Mouse (Mus musculus) gastrocnemius, postnatal 25 days (tissue): Measurements from ENCODE around the gene Dnajb12. TPM values are rescaled to one million over a fixed set of nuclear protein-coding genes. Genes with fewer than 3 reads are reported as not detected.

Experiments used
- DNase-seq: peaks from one replicate; pipeline ENCODE4 v3.0.0; 2022
- total RNA-seq, 2 experiments: library from RNA; stranded (reverse); gene quantifications; 1 replicate in 1 of 2; 2 replicates in 1 of 2; pipeline ENCODE4 v1.2.3; 2021

Gene Dnajb12
- total RNA-seq, 2 experiments from 2014 or later = 49.4 to 49.8 TPM

DNA sequence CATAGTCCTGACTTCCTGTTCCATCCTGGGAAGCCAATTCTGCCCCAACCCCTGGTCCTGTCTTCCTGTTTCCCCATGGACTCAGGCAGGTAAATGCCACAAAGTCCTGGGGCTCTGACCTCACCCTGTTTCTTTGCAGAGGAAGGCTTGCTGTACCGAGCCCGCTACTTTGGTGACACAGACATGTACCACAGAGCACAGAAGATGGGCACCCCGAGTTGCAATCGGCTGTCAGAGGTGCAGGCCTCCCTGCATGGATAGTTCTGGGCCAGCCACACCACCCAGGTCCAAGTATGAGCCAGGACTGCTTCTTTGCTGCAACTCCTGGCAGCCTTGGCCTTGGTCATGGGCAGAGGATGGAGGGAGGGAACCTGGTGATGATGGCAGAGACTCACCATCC is 16.9 kb downstream of the Dnajb12 start:
- DNase-seq = no peak

DNA sequence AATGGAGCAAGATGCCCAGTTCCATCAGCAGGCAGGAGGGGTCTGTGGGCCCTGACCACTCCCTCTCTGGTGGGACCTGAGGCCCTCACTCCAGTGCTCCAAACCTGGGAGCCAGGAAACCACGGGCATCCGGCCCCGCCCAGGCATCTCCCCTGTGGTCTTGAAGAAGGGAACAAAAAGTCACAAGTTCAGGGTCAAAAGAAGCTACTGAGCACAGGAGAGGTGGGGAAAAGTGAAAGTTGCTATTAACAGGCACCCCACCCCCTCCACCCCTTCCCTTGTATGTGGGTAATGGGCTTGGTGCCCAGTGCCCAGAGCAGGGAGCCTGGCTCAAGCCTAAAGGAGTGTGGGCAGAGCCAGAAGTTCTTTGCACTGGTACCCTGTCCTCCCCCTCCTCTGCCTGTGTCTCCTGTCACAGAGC is 17.6 kb downstream of the Dnajb12 start:
- no peak for DNase-seq

DNA sequence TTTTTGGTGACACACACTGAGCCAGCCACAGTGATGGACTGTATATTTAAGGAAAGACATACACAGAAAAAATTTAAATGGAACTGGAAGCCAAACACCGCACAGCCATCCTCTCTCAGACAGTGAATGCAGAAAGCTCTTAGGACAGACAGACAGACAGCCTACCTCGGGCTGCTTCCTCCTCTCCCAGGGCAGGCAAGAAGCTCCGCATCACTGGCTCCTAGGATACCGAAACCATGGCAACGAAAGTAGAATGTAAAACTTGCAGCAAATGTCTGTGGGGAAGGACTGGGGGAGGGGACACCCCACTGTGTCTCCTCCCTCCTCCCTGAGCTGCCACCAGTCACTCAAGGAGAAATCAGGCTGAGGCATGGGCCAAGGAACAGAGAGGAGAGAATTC is 18.2 kb downstream of the Dnajb12 start:
- no peak for DNase-seq

DNA sequence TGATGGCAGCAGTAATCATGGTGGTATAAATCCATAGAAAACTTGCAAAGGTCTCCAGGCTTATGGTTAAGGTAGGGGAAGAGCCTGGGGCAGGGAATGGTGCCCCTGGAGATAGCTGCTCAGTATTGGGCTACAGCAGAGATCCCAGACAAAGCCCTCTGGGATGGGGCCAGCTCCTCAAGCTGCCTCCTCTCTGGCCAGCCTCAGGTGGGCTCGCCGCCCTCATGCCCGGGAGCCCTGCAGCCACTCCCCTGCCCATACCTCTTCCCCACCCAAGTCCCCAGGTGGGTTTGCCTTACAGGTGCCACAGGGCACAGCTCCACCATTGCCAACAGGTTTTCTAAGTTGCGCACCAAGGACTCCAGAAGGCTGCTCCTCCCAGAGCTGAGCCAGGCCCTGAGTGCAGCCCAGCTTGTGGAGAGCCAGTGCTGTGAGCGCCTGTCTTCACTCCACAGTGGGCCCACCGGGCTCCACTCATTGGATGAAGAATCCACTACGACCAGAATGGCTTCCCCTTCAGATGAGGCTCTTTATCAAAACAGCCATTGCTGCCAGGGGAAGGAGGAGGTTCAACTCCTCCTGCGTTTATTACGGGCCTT is 18.9 kb downstream of the Dnajb12 start:
- no peak for DNase-seq

DNA sequence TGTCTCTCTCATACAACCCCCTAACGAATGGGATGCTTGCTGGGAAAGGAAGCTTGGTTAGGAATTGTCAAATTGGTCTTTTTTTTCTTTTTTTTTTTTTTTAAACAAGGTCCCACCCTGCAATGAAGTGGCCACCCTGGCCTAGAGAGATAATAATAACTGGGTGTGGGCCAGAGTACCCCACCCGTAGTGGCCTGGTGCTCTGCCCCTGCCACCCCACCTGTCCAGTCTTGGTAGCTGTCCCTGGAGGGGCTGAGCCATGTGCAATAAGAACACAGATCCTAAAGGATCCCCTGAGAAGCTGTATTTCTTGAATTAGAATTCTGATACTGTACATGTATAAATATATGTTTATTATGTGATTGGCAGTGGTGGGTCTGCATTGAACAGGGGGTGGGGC is 19.6 kb downstream of the Dnajb12 start:
- DNase-seq = no peak

DNA sequence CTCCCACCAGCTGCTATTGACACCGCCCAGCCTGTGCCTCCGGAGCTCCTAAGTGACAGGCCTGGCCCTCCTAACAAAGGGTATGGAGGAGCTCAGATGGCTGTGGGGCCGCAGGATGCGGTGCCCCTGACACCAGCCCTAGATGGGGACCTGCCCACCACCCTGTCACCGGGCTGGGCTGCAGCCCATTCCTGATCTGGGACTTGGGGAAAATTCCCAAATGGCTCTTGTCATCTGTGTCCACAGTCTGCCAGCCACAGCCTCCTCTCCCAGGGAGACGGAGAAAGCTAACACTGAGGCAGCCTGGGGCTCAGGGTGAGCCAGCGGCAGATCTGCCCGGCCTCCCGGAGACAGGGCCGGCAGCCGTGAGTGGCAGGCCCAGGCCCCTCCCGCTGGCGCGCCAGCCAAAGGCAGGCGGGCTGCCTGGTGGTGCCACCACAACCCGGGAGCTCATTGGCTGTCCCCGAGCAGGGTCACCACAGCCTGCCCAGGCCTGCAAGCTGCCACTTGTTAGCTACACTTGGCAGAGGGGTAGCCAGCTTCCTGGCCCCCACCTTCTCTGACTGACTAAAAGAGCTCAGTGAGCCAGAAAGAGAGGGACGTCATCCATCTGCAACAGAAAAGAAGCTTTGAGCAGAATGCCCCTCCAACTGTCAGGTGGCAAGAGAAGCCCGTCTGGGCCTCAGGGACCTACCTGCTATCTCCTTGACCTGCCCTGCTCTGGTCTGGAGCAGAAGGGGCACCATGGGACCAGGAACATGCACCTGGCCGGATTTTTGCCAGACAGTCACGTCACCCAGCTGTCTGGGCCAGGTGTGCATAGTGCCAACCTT is 20.2 kb downstream of the Dnajb12 start:
- DNase-seq = peak; percentile 93

DNA sequence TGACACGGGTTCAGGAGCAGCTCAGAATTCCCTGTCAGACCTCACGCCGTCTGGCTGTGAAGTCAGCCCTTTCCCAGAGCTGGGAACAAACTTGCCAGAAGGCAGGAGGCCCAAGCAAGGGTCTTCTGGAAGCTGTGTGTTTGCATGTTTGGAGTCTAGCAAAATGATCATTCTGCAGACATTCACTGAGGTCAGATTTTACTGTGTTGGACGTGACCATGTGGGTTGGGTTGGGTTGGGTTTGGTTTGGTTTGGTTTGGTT is 20.7 kb downstream of the Dnajb12 start:
- DNase-seq = no peak

DNA sequence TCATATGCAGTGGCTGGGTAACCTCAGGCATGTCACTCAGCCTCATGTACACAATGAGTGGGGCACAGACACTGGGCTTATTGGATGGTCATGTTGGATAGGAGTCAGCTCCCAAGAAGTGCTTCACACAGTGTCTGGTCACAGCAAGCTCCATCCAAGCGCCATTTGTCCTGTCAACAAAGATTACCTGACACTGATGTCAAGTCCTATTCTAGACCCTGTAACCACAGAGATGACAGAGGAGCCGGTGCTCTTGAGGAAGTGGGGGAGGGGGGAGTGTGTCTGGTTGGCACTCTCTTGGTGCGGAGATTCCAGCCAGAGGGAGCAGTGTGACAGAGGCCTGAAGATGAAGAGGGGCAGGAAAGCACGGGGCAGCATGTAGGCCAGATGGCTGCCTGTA is 21.6 kb downstream of the Dnajb12 start:
- DNase-seq = no peak

DNA sequence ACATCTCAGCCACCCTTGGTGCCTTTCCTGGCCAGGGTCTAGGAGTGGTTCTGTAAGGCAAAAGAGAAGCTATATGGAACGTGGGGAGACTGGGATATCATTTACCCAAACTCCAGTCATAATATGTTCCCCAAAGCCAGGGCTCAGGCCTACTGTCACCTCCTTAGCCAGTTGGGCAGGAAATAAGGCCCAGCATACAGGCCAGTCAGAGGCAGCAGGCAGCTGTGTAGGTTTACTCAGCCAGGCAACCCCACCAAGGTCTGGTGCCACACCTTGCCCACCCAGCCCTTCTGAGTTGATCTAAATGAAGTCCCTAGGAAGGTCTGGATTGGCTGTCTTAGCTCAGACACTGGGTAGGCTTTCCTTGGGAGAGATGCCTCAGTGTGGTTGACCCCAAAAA is 22.1 kb downstream of the Dnajb12 start:
- no peak for DNase-seq

DNA sequence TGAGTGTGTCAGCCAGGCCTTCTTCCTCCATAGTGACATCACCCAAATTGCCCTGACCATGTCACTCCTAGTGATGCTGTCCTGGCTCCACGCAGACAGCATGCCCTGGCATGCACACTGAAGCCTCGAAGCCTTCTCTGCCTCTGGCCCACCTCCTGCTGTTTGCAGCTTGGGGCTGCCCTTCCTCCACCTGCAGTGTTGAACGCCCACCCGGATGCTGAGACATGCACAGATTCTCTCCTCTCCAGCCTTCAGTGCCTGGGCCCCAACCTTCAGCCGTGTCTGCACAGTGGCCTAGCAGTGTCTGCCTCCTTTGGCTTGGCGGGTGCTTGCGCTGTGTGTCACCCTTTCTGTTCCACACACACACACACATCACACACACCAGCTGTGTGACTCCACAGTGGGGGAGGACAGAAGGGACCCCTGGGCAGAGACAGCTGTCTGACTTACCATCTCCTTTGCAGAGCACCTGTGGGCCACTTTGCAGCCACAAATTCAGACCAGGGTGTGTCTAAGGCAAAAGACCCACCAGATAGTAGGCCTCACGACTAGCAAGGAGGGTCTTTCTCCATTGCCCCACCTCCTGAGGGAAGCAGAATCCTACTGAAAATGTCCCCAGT is 22.7 kb downstream of the Dnajb12 start:
- no peak for DNase-seq

DNA sequence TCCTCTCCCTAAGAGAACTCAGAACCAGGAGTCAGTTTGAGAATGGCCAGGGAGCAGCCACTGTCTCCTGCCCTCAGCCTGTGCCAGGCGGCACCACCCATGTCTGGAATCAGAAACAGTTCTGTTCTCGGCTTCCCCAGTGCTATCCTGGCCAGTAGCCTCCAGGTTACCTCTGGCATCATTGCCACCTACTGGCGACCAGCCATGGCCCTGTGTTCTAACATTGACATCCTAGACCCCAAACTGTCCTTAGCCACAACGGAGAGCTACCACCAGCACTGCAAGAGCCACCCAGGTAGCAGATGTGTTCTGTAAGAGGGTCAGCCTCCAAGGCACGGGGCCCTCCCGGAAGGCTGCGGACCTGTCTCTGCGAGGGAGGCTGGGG is 23.2 kb downstream of the Dnajb12 start:
- DNase-seq = no peak

DNA sequence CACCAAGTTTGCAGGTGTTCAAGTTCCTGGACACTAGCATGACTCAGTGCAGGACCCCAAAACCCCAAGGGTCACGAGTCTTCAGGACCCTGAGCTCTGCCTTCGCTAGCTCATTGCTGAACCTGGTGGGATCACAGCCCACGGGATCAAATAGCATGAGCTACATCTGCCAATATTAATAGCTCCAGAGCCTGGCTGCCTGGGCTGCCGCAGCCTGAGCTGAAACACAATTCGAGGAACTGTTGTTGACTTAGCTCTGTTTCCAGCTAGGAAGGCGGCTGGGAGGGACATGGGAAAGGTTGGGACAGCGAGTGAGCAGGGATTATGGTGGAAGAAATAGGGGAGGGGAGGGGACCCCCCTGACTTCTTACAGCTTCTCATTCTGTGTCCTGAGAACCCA is 23.8 kb downstream of the Dnajb12 start:
- no peak for DNase-seq

DNA sequence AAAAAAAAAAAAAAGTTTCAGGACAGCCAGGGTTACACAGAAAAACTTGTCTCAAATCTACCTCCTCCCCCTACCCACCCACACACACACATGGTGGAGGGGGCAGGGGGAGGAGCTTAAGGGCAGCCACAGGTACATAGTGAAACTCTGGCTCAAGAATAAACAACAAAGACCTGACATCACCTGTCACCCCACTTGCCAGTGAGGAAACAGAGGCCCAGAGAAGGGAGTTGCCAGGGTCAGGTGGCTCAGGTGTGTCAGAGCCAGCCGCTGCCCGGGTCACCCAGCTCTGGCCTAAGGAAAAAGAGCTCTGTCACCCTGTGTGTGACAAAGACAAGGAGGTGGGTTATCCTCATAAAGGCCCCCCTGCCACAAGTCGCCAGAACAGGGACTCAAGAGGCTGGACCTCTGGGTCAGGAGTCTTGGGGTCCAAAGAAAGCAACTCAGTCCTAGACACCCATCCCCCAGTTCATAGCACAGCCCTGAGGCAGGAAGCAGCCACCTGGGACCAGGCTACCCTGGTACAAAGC is 27.8 kb downstream of the Dnajb12 start:
- DNase-seq = peak; percentile 8

DNA sequence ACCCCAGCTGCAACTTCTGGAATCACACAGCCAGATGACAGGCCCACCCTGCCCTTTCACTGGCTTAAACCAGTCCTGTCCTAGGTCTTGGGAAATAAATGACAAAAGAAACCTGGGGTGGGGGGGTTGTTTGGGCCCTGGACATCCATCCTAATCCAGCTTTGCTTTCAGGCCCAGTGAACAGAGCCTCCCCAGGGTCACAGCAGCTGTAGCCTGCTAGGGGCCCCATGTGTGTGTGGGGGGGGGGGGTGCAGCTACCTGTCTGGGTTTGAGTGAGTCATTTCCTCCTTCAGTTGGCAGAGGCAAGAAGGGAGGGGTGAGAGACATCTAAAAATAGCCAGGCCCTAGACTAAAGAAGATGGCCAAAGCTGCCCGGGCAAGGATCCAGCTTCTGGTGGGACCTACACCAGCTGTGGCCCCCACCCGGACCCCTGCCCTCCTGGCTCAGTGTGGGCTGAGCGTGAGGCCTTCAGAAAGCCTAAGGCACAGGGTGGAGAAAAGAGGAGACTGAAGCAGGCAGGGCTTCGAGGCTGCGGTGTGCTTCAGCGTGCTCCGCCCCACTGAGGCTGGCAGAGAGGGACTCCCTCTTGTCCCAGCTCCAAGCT is 28.4 kb downstream of the Dnajb12 start:
- peak; percentile 20 for DNase-seq

DNA sequence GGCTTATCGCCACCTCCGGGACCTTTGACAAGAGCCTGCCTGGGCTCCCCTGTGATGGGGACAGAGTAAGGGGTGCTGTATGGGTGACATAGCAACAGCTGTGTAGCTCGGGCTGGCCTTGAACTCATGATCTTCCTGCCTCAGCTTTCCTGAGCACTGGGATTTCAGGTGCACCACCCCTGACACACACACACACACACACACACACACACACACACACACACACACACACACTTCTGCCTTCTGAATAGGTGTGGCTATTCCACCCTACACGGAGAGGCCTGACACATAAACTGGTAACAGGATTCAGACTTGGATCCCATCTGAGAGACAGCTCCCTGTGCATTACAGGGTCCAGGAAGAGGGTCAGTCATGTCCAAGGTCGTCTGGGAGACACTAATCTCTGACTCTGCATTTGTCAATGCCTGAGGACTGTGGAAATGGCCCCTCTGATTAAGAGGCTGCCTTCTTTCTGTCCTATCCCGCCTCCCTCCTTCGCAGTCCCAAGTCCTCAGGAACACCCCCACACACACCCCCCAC is 29.5 kb downstream of the Dnajb12 start:
- peak; percentile 5 for DNase-seq

DNA sequence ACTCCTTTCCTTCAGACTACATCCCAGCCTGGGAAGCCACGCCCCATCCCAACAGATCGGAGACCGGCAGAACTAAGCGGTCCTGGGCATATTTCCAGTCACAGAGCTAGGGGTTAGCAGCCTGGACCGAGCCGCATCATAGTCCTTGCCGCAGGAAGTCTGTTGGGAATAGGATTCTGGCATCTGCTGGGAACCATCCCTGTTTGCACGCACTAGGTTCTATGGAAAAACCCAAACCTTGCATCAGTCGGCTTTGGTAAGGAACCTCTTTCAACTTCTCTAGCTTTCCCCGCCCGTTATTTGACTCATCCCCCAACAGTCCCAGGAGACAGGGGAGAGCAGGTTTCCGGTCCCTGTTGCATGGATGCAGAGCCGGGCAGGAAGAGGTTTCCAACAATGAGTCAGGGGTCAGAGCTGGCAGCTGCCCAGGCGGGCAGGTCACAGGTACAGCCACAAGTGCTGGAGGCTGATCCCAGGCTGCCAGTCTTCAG is 30.0 kb downstream of the Dnajb12 start:
- peak; percentile 65 for DNase-seq

DNA sequence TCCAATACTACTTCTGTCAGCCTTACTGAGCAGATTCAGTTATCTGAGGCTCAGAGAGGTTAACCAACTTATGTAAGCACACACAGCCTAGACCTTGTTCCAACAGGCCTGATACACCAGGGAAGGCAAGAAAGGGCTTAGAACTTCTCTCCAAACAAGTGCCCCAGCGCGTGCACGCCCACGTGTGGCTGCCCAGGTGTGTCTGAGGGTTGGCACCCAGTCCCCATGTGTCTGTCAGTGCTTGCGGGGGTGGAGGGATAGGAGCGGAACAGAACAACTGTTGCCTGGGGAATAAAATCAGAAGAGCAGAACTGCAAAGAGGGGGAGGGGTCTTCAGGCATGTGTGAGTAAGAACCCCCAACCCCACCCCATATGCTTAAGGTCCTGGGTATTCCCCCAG is 31.7 kb downstream of the Dnajb12 start:
- peak; percentile 50 for DNase-seq

DNA sequence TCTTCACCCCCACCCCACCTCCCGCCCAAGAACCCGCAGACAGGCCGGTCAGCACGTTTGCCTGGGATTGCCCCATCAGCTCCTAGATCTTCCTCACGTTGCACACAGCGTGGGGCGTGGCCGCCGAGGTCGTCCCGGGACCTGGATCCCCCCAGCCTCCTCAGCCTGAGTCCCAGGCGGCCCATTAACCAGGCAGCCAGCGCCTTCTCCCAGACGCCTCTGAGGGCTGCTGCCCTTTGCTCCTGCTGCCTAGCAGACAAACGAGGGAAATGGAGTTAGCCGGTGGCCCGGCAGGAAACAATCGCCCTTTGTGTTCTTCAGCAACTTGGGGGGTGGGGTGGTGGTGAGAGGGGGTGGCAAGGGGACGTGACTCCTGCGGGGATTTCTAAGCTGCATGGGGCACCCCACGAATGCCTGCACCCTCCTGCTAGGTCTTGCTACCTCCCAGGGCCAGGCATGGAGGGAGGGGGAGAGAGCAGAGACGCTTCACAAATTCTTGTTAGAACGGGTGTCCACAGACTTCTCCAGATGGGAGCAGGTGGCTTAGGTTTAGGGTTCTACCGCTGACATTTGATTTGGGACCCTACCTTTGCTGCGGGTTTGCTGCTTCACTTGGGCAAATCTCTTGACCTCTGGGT is 32.3 kb downstream of the Dnajb12 start:
- peak; percentile 62 for DNase-seq

DNA sequence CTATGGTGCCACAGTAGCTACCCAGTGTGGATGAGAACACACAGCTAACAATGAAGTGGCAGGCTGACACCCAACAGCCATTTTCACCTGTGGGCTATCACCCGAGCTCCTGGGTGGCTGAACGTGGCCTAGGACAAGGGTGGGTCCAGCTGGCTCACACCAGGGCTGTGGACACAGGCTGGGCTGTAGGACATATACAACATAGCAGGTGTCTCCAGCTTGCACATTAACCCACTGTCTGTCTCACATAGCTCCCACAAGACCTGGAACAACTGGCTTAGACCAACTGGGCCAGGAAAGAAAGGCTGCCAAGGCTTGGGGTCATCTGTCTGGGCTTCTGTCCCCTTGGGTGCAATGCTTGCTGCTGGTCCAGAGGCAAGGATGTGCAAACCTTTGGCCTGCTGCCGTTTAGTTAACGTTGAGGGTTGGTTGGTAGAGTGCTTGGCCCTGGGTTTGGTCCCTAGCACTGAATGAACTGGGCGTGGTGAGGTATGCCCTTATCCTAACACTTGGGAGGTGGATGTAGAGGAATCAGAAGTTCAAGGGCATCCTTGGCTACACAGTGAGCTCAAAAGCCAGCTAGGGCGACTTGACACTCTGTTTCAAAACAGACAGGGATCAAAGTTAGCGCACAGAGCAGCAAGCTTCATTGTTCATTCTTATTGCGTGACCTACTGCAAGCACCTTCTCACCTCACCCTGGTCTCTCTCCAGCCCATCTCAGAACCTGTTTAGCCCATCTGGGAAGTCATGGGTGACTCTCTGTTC is 36.0 kb downstream of the Dnajb12 start:
- DNase-seq = peak; percentile 22

DNA sequence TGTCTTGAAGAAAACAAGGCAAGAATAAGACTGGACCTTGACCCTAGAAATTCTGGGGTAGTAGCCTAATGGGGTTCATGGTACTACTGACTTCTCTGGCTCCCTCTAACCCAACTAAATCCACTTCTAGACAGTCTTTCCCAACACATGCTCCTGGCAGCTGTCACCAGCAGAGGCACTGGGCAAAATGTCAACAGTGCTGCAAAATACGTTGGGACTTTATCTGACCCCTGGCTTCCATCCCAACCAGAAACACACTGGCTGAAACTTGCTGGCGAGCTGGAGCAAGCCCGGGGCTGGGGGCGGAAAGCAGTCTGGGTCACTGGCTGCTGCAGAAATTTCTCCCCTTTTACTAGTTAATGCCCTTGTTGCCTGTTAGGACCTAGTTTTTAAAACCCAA is 36.8 kb downstream of the Dnajb12 start:
- peak; percentile 82 for DNase-seq

DNA sequence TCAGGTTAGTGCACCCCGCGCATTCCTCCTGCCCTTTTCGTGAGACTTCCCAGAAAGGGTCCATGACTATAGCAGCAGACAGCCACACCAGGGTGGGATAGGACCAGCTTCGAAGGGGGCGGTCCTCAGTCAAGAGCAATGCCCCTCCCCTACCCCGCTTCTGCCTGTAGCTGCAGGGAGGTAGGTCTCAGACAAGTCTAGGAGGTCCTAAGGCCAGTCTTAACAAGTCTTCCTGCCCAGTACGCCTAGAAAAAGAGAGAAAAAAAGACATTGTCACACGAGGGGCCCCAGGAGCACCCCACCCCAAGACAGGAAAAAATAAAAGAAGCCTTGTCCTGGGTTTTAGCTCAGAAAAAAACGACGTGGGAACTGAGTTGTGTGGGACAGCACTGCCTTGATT is 37.3 kb downstream of the Dnajb12 start:
- no peak for DNase-seq
